Mouse (Mus musculus) heart, adult 2 months (tissue): ENCODE data around the gene Gm26727.

Experiments
- CTCF ChIP-seq: fragments of 200-600 bp; IDR thresholded peaks from 2 replicates; pipeline ENCODE4 v1.8.1; 2022; ENCODE audit warnings: antibody characterized with exemption, mild to moderate bottlenecking, moderate library complexity
- POLR2A ChIP-seq: fragments of 200-500 bp; IDR thresholded peaks from 2 replicates; pipeline ENCODE4 v1.6.1; 2011; ENCODE audit warnings: mild to moderate bottlenecking, low read depth, low read length, control low read depth; ENCODE audit not compliant: insufficient read depth

DNA sequence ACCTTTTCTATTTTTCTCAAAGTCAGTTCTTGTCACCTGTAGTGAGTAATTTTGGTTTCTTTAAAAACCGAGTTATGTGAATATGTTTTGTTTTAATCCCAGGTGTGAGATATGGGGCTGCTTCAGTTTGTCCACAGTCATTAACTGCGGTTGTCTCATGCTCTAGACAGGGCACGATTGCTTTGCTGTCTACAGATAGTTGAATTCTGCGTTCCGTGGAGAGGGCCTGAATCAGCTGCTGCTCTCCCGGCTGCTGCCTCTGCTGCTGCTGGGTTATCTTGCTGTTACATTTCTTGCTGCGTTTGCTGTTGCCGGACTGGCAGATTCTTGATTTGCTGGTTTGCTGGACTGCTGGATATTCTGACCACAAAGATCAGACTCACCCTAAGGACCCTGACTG is 5.3 kb upstream of the Gm26727 start:
- TF ChIP-seq CTCF, result no peak
- TF ChIP-seq POLR2A, result no peak
